15 mouse cellular contexts compared by ENCODE assay signal in genomic region chr2:10409422-10409821, GRCm38 (mm10).
"Had no signal": no experiment of that assay in that cellular context is flagged by ENCODE, and none has a peak within 500 bp of the region (broad histone marks: within the 10 kb centered on the region; RNA-seq: fewer than 3 reads in every experiment).

No protein-coding gene starts in this region.

- H3K9ac ChIP-seq: limb, embryonic 15.5 days; liver, embryonic 12.5 days; lung, embryonic 14.5 days had no signal

- H3K4me1 ChIP-seq: limb, embryonic 15.5 days; liver, embryonic 12.5 days; megakaryocyte, embryonic 14.5 days had no signal

- ATAC-seq: inflammation-experienced regulatory T-cells, adult 6 months; liver, embryonic 12.5 days had no signal

- H3K4me2 ChIP-seq: limb, embryonic 15.5 days; liver, embryonic 12.5 days; lung, embryonic 14.5 days had no signal

- H3K36me3 ChIP-seq: limb, embryonic 15.5 days; liver, embryonic 12.5 days had no signal

- H3K4me3 ChIP-seq: limb, embryonic 15.5 days; liver, embryonic 12.5 days; megakaryocyte, embryonic 14.5 days had no signal

- H3K27ac ChIP-seq: kidney, postnatal 0 days; limb, embryonic 15.5 days; liver, embryonic 12.5 days had no signal

- H3K9me3 ChIP-seq: limb, embryonic 15.5 days; liver, embryonic 12.5 days; megakaryocyte, embryonic 14.5 days had no signal

- H3K27me3 ChIP-seq: limb, embryonic 15.5 days; liver, embryonic 12.5 days; megakaryocyte, embryonic 14.5 days had no signal

- DNase-seq: kidney, adult 11 months; kidney, adult 9 months; kidney, postnatal 36 days; layer of hippocampus, adult 9-11 months; layer of hippocampus, postnatal 36 days; lung, embryonic 14.5 days; lung, postnatal 10 days; lung, postnatal 4 days; right cerebral cortex, postnatal 25 days; thymus, postnatal 36 days had no signal
